Mouse (Mus musculus) left cerebral cortex, postnatal 4 days (tissue): ENCODE results near the gene Ppm1g. TPM values are rescaled to one million over a fixed set of nuclear protein-coding genes. Genes with fewer than 3 reads are reported as not detected.

Experiments
- DNase-seq: peaks from one replicate; pipeline ENCODE4 v3.0.0-alpha.2; 2022
- intact Hi-C: fragments of 180-260 bp; cut with DNase I; formaldehyde crosslinking; loops from one replicate; pipeline ENCODE4 v1.15.1; 2025
- total RNA-seq, 2 experiments: library from RNA; stranded (reverse); gene quantifications; 2 replicates each; pipeline ENCODE4 v1.2.3; 2021

The Ppm1g gene
- total RNA-seq: 100 to 1,000 TPM; 144 to 146 TPM

GRCm38 (mm10) chr5:31220448-31221303 lies at the start of gene Ppm1g:
Gene Ppm1g, minus strand, starts transcription at chr5:31220687.
- peak; percentile 99 for DNase-seq
- intact Hi-C loops: no loop called here

GRCm38 (mm10) chr5:31267686-31268085 lies 47.2 kb upstream of the Ppm1g start:
- DNase-seq: no peak
- intact Hi-C loops: no loop called here

- no peak for DNase-seq
- intact Hi-C loops: no loop called here
These were observed 45.6 kb upstream of the Ppm1g start for GRCm38 (mm10) chr5:31266101-31266500.

- intact Hi-C loops: no loop called here
- no peak for DNase-seq
These were observed 37.1 kb upstream of the Ppm1g start for GRCm38 (mm10) chr5:31257616-31258015.

GRCm38 (mm10) chr5:31255971-31256370 lies 35.5 kb upstream of the Ppm1g start:
- intact Hi-C loops: no loop called here

GRCm38 (mm10) chr5:31255381-31255780 lies 34.9 kb upstream of the Ppm1g start:
- intact Hi-C loops: no loop called here
- no peak for DNase-seq

More at GRCm38 (mm10) chr5:31255971-31256370, 35.5 kb upstream of the Ppm1g start:
- DNase-seq: no peak

GRCm38 (mm10) chr5:31254901-31255300 lies 34.4 kb upstream of the Ppm1g start:
- intact Hi-C loops: no loop called here
- DNase-seq: no peak

- intact Hi-C loops: no loop called here
- no peak for DNase-seq
These were observed 34.0 kb upstream of the Ppm1g start for GRCm38 (mm10) chr5:31254452-31254851.

GRCm38 (mm10) chr5:31253806-31254205 lies 33.3 kb upstream of the Ppm1g start:
- intact Hi-C loops: no loop called here
- DNase-seq: no peak

- no peak for DNase-seq
- intact Hi-C loops: no loop called here
These were observed 32.5 kb upstream of the Ppm1g start for GRCm38 (mm10) chr5:31252795-31253545.

GRCm38 (mm10) chr5:31252151-31252550 lies 31.7 kb upstream of the Ppm1g start:
- DNase-seq: no peak
- intact Hi-C loops: no loop called here

- intact Hi-C loops: no loop called here
- peak; percentile 34 for DNase-seq
These were observed 31.1 kb upstream of the Ppm1g start, which contains the start of gene Krtcap3 for GRCm38 (mm10) chr5:31251541-31252101. Gene Krtcap3, plus strand, starts transcription at chr5:31251691.

GRCm38 (mm10) chr5:31250716-31251115 lies 30.2 kb upstream of the Ppm1g start:
- DNase-seq: no peak
- intact Hi-C loops: no loop called here

GRCm38 (mm10) chr5:31242191-31242590 lies 21.7 kb upstream of the Ppm1g start:
- intact Hi-C loops: no loop called here
- DNase-seq: no peak

- intact Hi-C loops: no loop called here
- no peak for DNase-seq
These were observed 21.1 kb upstream of the Ppm1g start for GRCm38 (mm10) chr5:31241522-31242034.

- peak; percentile 98 for DNase-seq
- intact Hi-C loops: no loop called here
These were observed 20.4 kb upstream of the Ppm1g start, which contains the start of the genes Nrbp1 and Gm9970 for GRCm38 (mm10) chr5:31240637-31241521. Gene Nrbp1, plus strand, starts transcription at chr5:31240864. Gene Gm9970, minus strand, starts transcription at chr5:31241232.

- no peak for DNase-seq
- intact Hi-C loops: no loop called here
These were observed 6.2 kb upstream of the Ppm1g start for GRCm38 (mm10) chr5:31226641-31227040.

- DNase-seq: no peak
- intact Hi-C loops: no loop called here
These were observed 2.2 kb upstream of the Ppm1g start for GRCm38 (mm10) chr5:31222696-31223095.

- peak; percentile 55 for DNase-seq
These were observed 938 bp upstream of the Ppm1g start for GRCm38 (mm10) chr5:31221304-31221945.

More at GRCm38 (mm10) chr5:31221304-31221945, 938 bp upstream of the Ppm1g start:
- intact Hi-C loops: no loop called here
